Mouse (Mus musculus) intestine, embryonic 16.5 days (tissue): Measurements from ENCODE around the gene Fam50b. TPM values are rescaled to one million over a fixed set of nuclear protein-coding genes. Genes with fewer than 3 reads are reported as not detected.

Source experiments
- ATAC-seq: fragments of 200-750 bp; cut with Nextera tagmentation; 2 replicates; pipeline ENCODE4 v1.8.0; 2017; ENCODE audit warnings: moderate TSS enrichment, moderate library complexity
- H3K27ac ChIP-seq: fragments of 300-500 bp; sonication (generic); 2 replicates; pipeline ENCODE4 v1.5.1; 2014; ENCODE audit warnings: mild to moderate bottlenecking, low read length
- H3K27me3 ChIP-seq: fragments of 300-500 bp; sonication (generic); replicated peaks from 2 replicates; pipeline ENCODE4 v1.6.1; 2014; ENCODE audit warnings: low read length, control low read depth, mixed read lengths; ENCODE audit not compliant: control insufficient read depth, insufficient read depth
- H3K36me3 ChIP-seq: fragments of 300-500 bp; sonication (generic); 2 replicates; pipeline ENCODE4 v1.6.1; 2014; ENCODE audit warnings: low read length, control low read depth; ENCODE audit not compliant: control insufficient read depth, insufficient read depth
- H3K4me1 ChIP-seq: fragments of 300-500 bp; sonication (generic); 2 replicates; pipeline ENCODE4 v1.6.1; 2014; ENCODE audit warnings: low read length, control low read depth, mixed read lengths; ENCODE audit not compliant: control insufficient read depth, insufficient read depth
- H3K4me2 ChIP-seq: fragments of 300-500 bp; sonication (generic); 2 replicates; pipeline ENCODE4 v1.6.1; 2014; ENCODE audit warnings: low read depth, low read length, control low read depth
- H3K4me3 ChIP-seq: fragments of 300-500 bp; sonication (generic); 2 replicates; pipeline ENCODE4 v1.5.1; 2014; ENCODE audit warnings: mild to moderate bottlenecking, low read length
- H3K9ac ChIP-seq: fragments of 300-500 bp; sonication (generic); 2 replicates; pipeline ENCODE4 v1.6.1; 2014; ENCODE audit warnings: low read depth, low read length
- H3K9me3 ChIP-seq: fragments of 300-500 bp; sonication (generic); 2 replicates; pipeline ENCODE4 v1.6.1; 2016; ENCODE audit warnings: low read length, control low read depth; ENCODE audit not compliant: control insufficient read depth
- WGBS: fragments of 180-500 bp; shearing (Covaris S2); extraction: QIAGEN DNeasy Blood & Tissue Kit; methylation state at CpG from one replicate; pipeline ENCODE4 v1.1.7; 2014; 5-methylcytosine and 5-hydroxymethylcytosine counted together
- polyA plus RNA-seq: library from polyadenylated mRNA; unstranded; fragments of >200 nt; fragmentation: Nextera tagmentation; extraction: Ambion mirVana; gene quantifications from 2 replicates; pipeline ENCODE4 v1.2.1, GENCODE M21; 2015

Gene Fam50b
- polyA plus RNA-seq, result not detected in 2 replicates

- Histone ChIP-seq H3K27me3 (no peaks in the 10 kb centered on the region), H3K9me3 (no peaks in the 10 kb centered on the region), H3K9ac (no peak within 1 kb of the TSS), H3K27ac (no peak within 1 kb of the TSS), H3K4me2 (no peak within 1 kb of the TSS), H3K4me3 (no peak within 1 kb of the TSS), H3K4me1 (no peaks in the 10 kb centered on the region), H3K36me3 (no peaks in the 10 kb centered on the region)
- no peak for ATAC-seq
- 40% methylated on average over 5 of the region's 5 CpGs for WGBS
Measured at GRCm38 (mm10) chr13:34734686-34735085, at the start of gene Fam50b. Fam50b (plus strand) TSS chr13:34734850.

- Histone ChIP-seq H3K27ac (no peak overlapping the region), H3K4me1 (no peaks in the 10 kb centered on the region; the same call in 1 of the 2 replicates), H3K27me3 (no peaks in the 10 kb centered on the region), H3K9me3 (no peaks in the 10 kb centered on the region), H3K36me3 (no peaks in the 10 kb centered on the region), H3K4me2 (no peak overlapping the region), H3K4me3 (no peak overlapping the region), H3K9ac (no peak overlapping the region)
- WGBS, result 67% methylated on average over 7 of the region's 7 CpGs
- ATAC-seq, result no peak
Measured at GRCm38 (mm10) chr13:34685008-34685765, 49.5 kb upstream of the Fam50b start.

GRCm38 (mm10) chr13:34691049-34691448, 43.6 kb upstream of the Fam50b start:
- H3K4me2 ChIP-seq, result no peak overlapping the region
- no peak overlapping the region for H3K9ac ChIP-seq
- no peak for ATAC-seq
- WGBS, result 69% methylated on average over 1 of the region's 1 CpGs
- H3K27ac ChIP-seq, result no peak overlapping the region
- no peaks in the 10 kb centered on the region for H3K27me3 ChIP-seq
- no peaks in the 10 kb centered on the region for H3K36me3 ChIP-seq
- no peak overlapping the region for H3K4me3 ChIP-seq
- no peaks in the 10 kb centered on the region for H3K9me3 ChIP-seq
- no peaks in the 10 kb centered on the region for H3K4me1 ChIP-seq

- Histone ChIP-seq H3K4me1 (no peaks in the 10 kb centered on the region), H3K27ac (no peak overlapping the region), H3K4me3 (no peak overlapping the region), H3K9ac (no peak overlapping the region), H3K4me2 (no peak overlapping the region), H3K27me3 (no peaks in the 10 kb centered on the region), H3K36me3 (no peaks in the 10 kb centered on the region), H3K9me3 (no peaks in the 10 kb centered on the region)
- WGBS, result 61% methylated on average over 6 of the region's 6 CpGs
- ATAC-seq, result no peak
Measured at GRCm38 (mm10) chr13:34693111-34693510, 41.5 kb upstream of the Fam50b start.

GRCm38 (mm10) chr13:34696734-34697332, 37.8 kb upstream of the Fam50b start:
- 67% methylated on average over 7 of the region's 7 CpGs for WGBS
- Histone ChIP-seq H3K27me3 (no peaks in the 10 kb centered on the region), H3K9me3 (no peaks in the 10 kb centered on the region), H3K36me3 (no peaks in the 10 kb centered on the region), H3K4me1 (no peaks in the 10 kb centered on the region), H3K4me2 (no peak overlapping the region), H3K27ac (no peak overlapping the region), H3K4me3 (no peak overlapping the region), H3K9ac (no peak overlapping the region)
- no peak for ATAC-seq

GRCm38 (mm10) chr13:34700091-34700490, 34.6 kb upstream of the Fam50b start:
- ATAC-seq, result no peak
- no peak overlapping the region for H3K9ac ChIP-seq
- H3K27me3 ChIP-seq, result no peaks in the 10 kb centered on the region
- no peaks in the 10 kb centered on the region for H3K36me3 ChIP-seq
- no peak overlapping the region for H3K4me2 ChIP-seq
- H3K9me3 ChIP-seq, result no peaks in the 10 kb centered on the region
- no peak overlapping the region for H3K4me3 ChIP-seq
- WGBS, result 60% methylated on average over 2 of the region's 2 CpGs
- no peaks in the 10 kb centered on the region for H3K4me1 ChIP-seq
- H3K27ac ChIP-seq, result no peak overlapping the region

GRCm38 (mm10) chr13:34700630-34701029, 34.0 kb upstream of the Fam50b start:
- Histone ChIP-seq H3K36me3 (no peaks in the 10 kb centered on the region), H3K9me3 (no peaks in the 10 kb centered on the region), H3K4me2 (no peak overlapping the region), H3K4me3 (no peak overlapping the region), H3K4me1 (no peaks in the 10 kb centered on the region), H3K27me3 (no peaks in the 10 kb centered on the region), H3K27ac (no peak overlapping the region), H3K9ac (no peak overlapping the region)
- no peak for ATAC-seq
- WGBS, result 85% methylated on average over 1 of the region's 1 CpGs

- no peaks in the 10 kb centered on the region for H3K9me3 ChIP-seq
- no peaks in the 10 kb centered on the region for H3K36me3 ChIP-seq
- no peaks in the 10 kb centered on the region for H3K4me1 ChIP-seq
- no peak overlapping the region for H3K27ac ChIP-seq
- WGBS, result 58% methylated on average over 2 of the region's 2 CpGs
- no peak for ATAC-seq
- H3K4me3 ChIP-seq, result no peak overlapping the region
- H3K9ac ChIP-seq, result no peak overlapping the region
- H3K4me2 ChIP-seq, result no peak overlapping the region
- no peaks in the 10 kb centered on the region for H3K27me3 ChIP-seq
Measured at GRCm38 (mm10) chr13:34703301-34703700, 31.3 kb upstream of the Fam50b start.

GRCm38 (mm10) chr13:34703795-34704194, 30.9 kb upstream of the Fam50b start:
- no peak overlapping the region for H3K4me3 ChIP-seq
- no peaks in the 10 kb centered on the region for H3K9me3 ChIP-seq
- no peaks in the 10 kb centered on the region for H3K4me1 ChIP-seq
- no peak overlapping the region for H3K27ac ChIP-seq
- no peak overlapping the region for H3K9ac ChIP-seq
- no peak for ATAC-seq
- H3K4me2 ChIP-seq, result no peak overlapping the region
- H3K36me3 ChIP-seq, result no peaks in the 10 kb centered on the region
- H3K27me3 ChIP-seq, result no peaks in the 10 kb centered on the region
- WGBS, result 90% methylated on average over 1 of the region's 1 CpGs
